9 mouse cellular contexts compared by ENCODE assay signal in genomic region chr8:69881261-69881865, GRCm38 (mm10). TPM values are rescaled to one million over a fixed set of nuclear protein-coding genes. Genes with fewer than 3 reads are reported as not detected.
DNase-seq lines count a peak whose midpoint lies in the region; ATAC-seq and TF ChIP-seq lines count a peak whose summit lies in the region.
"Had no signal": no experiment of that assay in that cellular context is flagged by ENCODE, and none has a peak within 500 bp of the region (broad histone marks: within the 10 kb centered on the region; RNA-seq: fewer than 3 reads in every experiment).

No protein-coding gene starts in this region.

- 18% methylated on average over 79 of the region's 79 CpGs for WGBS in heart, embryonic 14.5 days
- WGBS in forebrain, embryonic 16.5 days: 18% methylated on average over 79 of the region's 79 CpGs
- 21% methylated on average over 79 of the region's 79 CpGs for WGBS in liver, embryonic 15.5 days (ENCODE audit: insufficient replicate concordance)

- H3K9ac ChIP-seq in heart, embryonic 14.5 days (ENCODE audit: low read length): peak overlapping the region; percentile 18; the same call in 1 of the 2 replicates
- peak overlapping the region; percentile 39 for H3K9ac ChIP-seq in ES-Bruce4 (ENCODE audit: low read depth, poor library complexity, severe bottlenecking)
- peak overlapping the region; percentile 55 for H3K9ac ChIP-seq in forebrain, embryonic 16.5 days (replicated peaks; ENCODE audit: low read depth, low read length)
- no peak overlapping the region for H3K9ac ChIP-seq in liver, embryonic 15.5 days

- H3K4me2 ChIP-seq in heart, embryonic 14.5 days (ENCODE audit: low read length): peak overlapping the region; percentile 58
- peak overlapping the region; percentile 57 for H3K4me2 ChIP-seq in forebrain, embryonic 16.5 days (ENCODE audit: low read length)
- H3K4me2 ChIP-seq in liver, embryonic 15.5 days: peak overlapping the region; percentile 56; the same call in 1 of the 2 replicates

- peaks cover 80% of the 10 kb centered on the region for H3K27me3 ChIP-seq in heart, embryonic 14.5 days (ENCODE audit: control insufficient read depth, insufficient read depth, low read length)
- H3K27me3 ChIP-seq in ES-Bruce4 (ENCODE audit: control insufficient read depth, insufficient read depth, low read length, poor library complexity, severe bottlenecking): peaks cover 15% of the 10 kb centered on the region
- peaks cover 73% of the 10 kb centered on the region for H3K27me3 ChIP-seq in forebrain, embryonic 16.5 days (replicated peaks; ENCODE audit: control insufficient read depth, insufficient read depth, low read length)
- peaks cover 100% of the 10 kb centered on the region for H3K27me3 ChIP-seq in liver, embryonic 15.5 days

- TF ChIP-seq EP300 in ES-Bruce4 (IDR thresholded peaks at IDR 0.05; ENCODE audit: insufficient read depth, low read depth, low read length): no peak

- no peak overlapping the region for H3K27ac ChIP-seq in heart, embryonic 14.5 days (replicated peaks in 1 of 2; ENCODE audit: control insufficient read depth in 1 of 2, insufficient read depth in 1 of 2, low read depth in 2 of 2, low read length in 2 of 2)
- no peak overlapping the region for H3K27ac ChIP-seq in ES-Bruce4 (ENCODE audit: insufficient read depth, low read length)
- H3K27ac ChIP-seq in forebrain, embryonic 16.5 days (ENCODE audit: low read length): no peak overlapping the region
- H3K27ac ChIP-seq in liver, embryonic 15.5 days (replicated peaks): no peak overlapping the region

- no peak for ATAC-seq in heart, embryonic 14.5 days (ENCODE audit: insufficient number of reproducible peaks, insufficient read depth, low FRiP score, low read depth)
- peak; percentile 9 for ATAC-seq in forebrain, embryonic 16.5 days
- ATAC-seq in liver, embryonic 15.5 days (ENCODE audit: insufficient read depth): no peak

- intact Hi-C loops in heart, postnatal 36 days (cut with DNase I): no loop called here

- TF ChIP-seq CTCF in ES-Bruce4 (IDR thresholded peaks at IDR 0.05; ENCODE audit: low read depth, low read length): no peak

- DNase-seq in heart, postnatal 36 days: no peak
- DNase-seq in B cell, adult 2 months: no peak
- no peak for DNase-seq in retina, postnatal 1 day
- DNase-seq in adrenal gland, postnatal 4 days (ENCODE audit: low spot score in 2 of 2): no peak

- no peaks in the 10 kb centered on the region for H3K36me3 ChIP-seq in heart, embryonic 14.5 days (ENCODE audit: control insufficient read depth, insufficient read depth, low read length)
- no peaks in the 10 kb centered on the region for H3K36me3 ChIP-seq in ES-Bruce4 (ENCODE audit: control insufficient read depth, insufficient read depth, low read length, poor library complexity, severe bottlenecking)
- H3K36me3 ChIP-seq in forebrain, embryonic 16.5 days (ENCODE audit: control insufficient read depth, insufficient read depth): no peaks in the 10 kb centered on the region
- H3K36me3 ChIP-seq in liver, embryonic 15.5 days (replicated peaks): no peaks in the 10 kb centered on the region

- TF ChIP-seq POLR2A in ES-Bruce4 (IDR thresholded peaks at IDR 0.05; ENCODE audit: insufficient read depth, low read length): no peak

- peak overlapping the region; percentile 40 to 44; a peak in 3 of 4 replicates for H3K4me3 ChIP-seq in heart, embryonic 14.5 days (ENCODE audit: control insufficient read depth in 1 of 2, insufficient read depth in 1 of 2, low read depth in 1 of 2, low read length in 2 of 2)
- H3K4me3 ChIP-seq in ES-Bruce4 (ENCODE audit: low read depth, low read length): peak overlapping the region; percentile 54
- H3K4me3 ChIP-seq in forebrain, embryonic 16.5 days (replicated peaks; ENCODE audit: low read length): peak overlapping the region; percentile 44
- H3K4me3 ChIP-seq in liver, embryonic 15.5 days (replicated peaks): peak overlapping the region; percentile 38

- H3K9me3 ChIP-seq in heart, embryonic 14.5 days (ENCODE audit: control insufficient read depth, low read length): no peaks in the 10 kb centered on the region
- H3K9me3 ChIP-seq in ES-Bruce4 (replicated peaks; ENCODE audit: control insufficient read depth, insufficient read depth, low read length, poor library complexity, severe bottlenecking): no peaks in the 10 kb centered on the region
- H3K9me3 ChIP-seq in forebrain, embryonic 16.5 days (ENCODE audit: control insufficient read depth, low read length): no peaks in the 10 kb centered on the region
- H3K9me3 ChIP-seq in liver, embryonic 15.5 days (replicated peaks): no peaks in the 10 kb centered on the region; the same call in 1 of the 2 replicates

- H3K4me1 ChIP-seq in heart, embryonic 14.5 days (ENCODE audit: control insufficient read depth in 2 of 2, insufficient read depth in 2 of 2, low read length in 2 of 2): peaks cover 6 to 19% of the 10 kb centered on the region in 2 experiments; a peak in 3 of 4 replicates
- no peaks in the 10 kb centered on the region for H3K4me1 ChIP-seq in ES-Bruce4 (ENCODE audit: control insufficient read depth, insufficient read depth, low read length)
- H3K4me1 ChIP-seq in forebrain, embryonic 16.5 days (replicated peaks; ENCODE audit: control insufficient read depth, insufficient read depth, low read length): peaks cover 16% of the 10 kb centered on the region
- peaks cover 17% of the 10 kb centered on the region for H3K4me1 ChIP-seq in liver, embryonic 15.5 days (replicated peaks)

RNA-seq across cellular contexts. Expression of gene Cilp2, which starts 6.1 kb away (rescaled TPM):
- polyA plus RNA-seq in heart, embryonic 14.5 days (2014; fragmentation: Nextera tagmentation; extraction: Ambion mirVana): 0.30 and 0.42 TPM in 2 replicates
- 1 to 10 TPM; 1.7 to 2.4 TPM for total RNA-seq in heart, postnatal 36 days (2021)
- 0.96 and 1.2 TPM in 2 replicates for polyA plus RNA-seq in ES-Bruce4 (2011; ENCODE audit: insufficient read depth, insufficient read length, low read depth, missing spikeins)
- 4.9 and 5.0 TPM in 2 replicates for polyA plus RNA-seq in forebrain, embryonic 16.5 days (2015; fragmentation: Nextera tagmentation; extraction: Ambion mirVana)
- polyA plus RNA-seq in liver, embryonic 15.5 days (2015; fragmentation: Nextera tagmentation; extraction: Ambion mirVana): 0.03 and 0.06 TPM in 2 replicates
- total RNA-seq in adrenal gland, postnatal 4 days (2021): 1 to 10 TPM in 1 of 2 experiments, under 1 TPM in 1; 0.50 to 1.4 TPM

RNA-seq across cellular contexts. Expression of gene Tssk6, which starts 20.6 kb away (rescaled TPM):
- 1.5 and 1.8 TPM in 2 replicates for polyA plus RNA-seq in heart, embryonic 14.5 days (2014; fragmentation: Nextera tagmentation; extraction: Ambion mirVana)
- total RNA-seq in heart, postnatal 36 days (2021): not detected
- polyA plus RNA-seq in ES-Bruce4 (2011; ENCODE audit: insufficient read depth, insufficient read length, low read depth, missing spikeins): not detected in 2 replicates
- polyA plus RNA-seq in forebrain, embryonic 16.5 days (2015; fragmentation: Nextera tagmentation; extraction: Ambion mirVana): 2.7 and 2.8 TPM in 2 replicates
- 2.1 TPM in 2 replicates for polyA plus RNA-seq in liver, embryonic 15.5 days (2015; fragmentation: Nextera tagmentation; extraction: Ambion mirVana)
- total RNA-seq in adrenal gland, postnatal 4 days (2021): under 1 TPM; 0.73 to 0.76 TPM
- total RNA-seq: gastrocnemius, adult 8-10 months had no signal

RNA-seq across cellular contexts. Expression of gene Ndufa13, which starts 21.0 kb away (rescaled TPM):
- polyA plus RNA-seq in heart, embryonic 14.5 days (2014; fragmentation: Nextera tagmentation; extraction: Ambion mirVana): 409 and 446 TPM in 2 replicates
- 100 to 1,000 TPM; 451 to 482 TPM for total RNA-seq in heart, postnatal 36 days (2021)
- polyA plus RNA-seq in ES-Bruce4 (2011; ENCODE audit: insufficient read depth, insufficient read length, low read depth, missing spikeins): 70.5 and 70.8 TPM in 2 replicates
- 144 and 145 TPM in 2 replicates for polyA plus RNA-seq in forebrain, embryonic 16.5 days (2015; fragmentation: Nextera tagmentation; extraction: Ambion mirVana)
- 89.7 and 96.9 TPM in 2 replicates for polyA plus RNA-seq in liver, embryonic 15.5 days (2015; fragmentation: Nextera tagmentation; extraction: Ambion mirVana)
- 100 to 1,000 TPM; 133 to 137 TPM for total RNA-seq in adrenal gland, postnatal 4 days (2021)

RNA-seq across cellular contexts. Expression of gene Yjefn3, which starts 21.1 kb away (rescaled TPM):
- 5.6 and 8.4 TPM in 2 replicates for polyA plus RNA-seq in heart, embryonic 14.5 days (2014; fragmentation: Nextera tagmentation; extraction: Ambion mirVana)
- 10 to 100 TPM in 1 of 2 experiments, 1 to 10 TPM in 1; 9.1 to 12.1 TPM for total RNA-seq in heart, postnatal 36 days (2021)
- polyA plus RNA-seq in ES-Bruce4 (2011; ENCODE audit: insufficient read depth, insufficient read length, low read depth, missing spikeins): 3.4 and 4.2 TPM in 2 replicates
- polyA plus RNA-seq in forebrain, embryonic 16.5 days (2015; fragmentation: Nextera tagmentation; extraction: Ambion mirVana): 6.7 and 10.1 TPM in 2 replicates
- 0.51 and 0.54 TPM in 2 replicates for polyA plus RNA-seq in liver, embryonic 15.5 days (2015; fragmentation: Nextera tagmentation; extraction: Ambion mirVana)
- total RNA-seq in adrenal gland, postnatal 4 days (2021): 1 to 10 TPM; 1.6 to 2.3 TPM

RNA-seq across cellular contexts. Expression of gene Pbx4, which starts 49.1 kb away (rescaled TPM):
- polyA plus RNA-seq in heart, embryonic 14.5 days (2014; fragmentation: Nextera tagmentation; extraction: Ambion mirVana): 3.2 and 5.0 TPM in 2 replicates
- not detected for total RNA-seq in heart, postnatal 36 days (2021)
- polyA plus RNA-seq in ES-Bruce4 (2011; ENCODE audit: insufficient read depth, insufficient read length, low read depth, missing spikeins): 22.4 and 26.7 TPM in 2 replicates
- polyA plus RNA-seq in forebrain, embryonic 16.5 days (2015; fragmentation: Nextera tagmentation; extraction: Ambion mirVana): 47.2 and 48.0 TPM in 2 replicates
- polyA plus RNA-seq in liver, embryonic 15.5 days (2015; fragmentation: Nextera tagmentation; extraction: Ambion mirVana): 2.0 and 2.4 TPM in 2 replicates
- total RNA-seq in adrenal gland, postnatal 4 days (2021): 1 to 10 TPM; 3.6 to 4.8 TPM
- total RNA-seq: gastrocnemius, adult 8-10 months had no signal
